Mouse (Mus musculus): ENCODE results near the gene 4930556J24Rik.

DNA sequence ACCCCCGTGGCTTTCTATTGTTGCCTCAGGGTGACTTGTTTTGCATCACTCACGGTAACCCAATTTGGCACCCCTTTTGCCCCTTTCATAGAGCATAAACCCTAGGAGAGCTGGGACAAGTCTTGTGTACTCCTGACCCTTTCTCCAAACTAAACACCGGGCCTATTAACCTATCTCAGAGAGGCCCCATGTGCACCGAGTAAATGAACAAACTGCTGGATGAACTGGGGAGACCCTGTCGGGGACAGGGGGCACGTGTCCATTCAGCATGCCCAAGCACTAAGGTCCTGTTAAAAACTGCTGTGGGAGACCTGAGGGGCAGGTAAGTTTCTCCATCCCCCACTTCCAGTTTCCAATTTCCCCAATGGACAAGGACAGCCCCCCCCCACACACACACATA, 45.6 kb downstream of the 4930556J24Rik start:
- no peak for TF ChIP-seq CTCF (IDR thresholded peaks at IDR 0.05; ENCODE audit: control insufficient read depth, insufficient read depth, insufficient read length)
- no peak for TF ChIP-seq USF1 (IDR thresholded peaks at IDR 0.05; ENCODE audit: low read depth)
- TF ChIP-seq CEBPB (IDR thresholded peaks at IDR 0.05; ENCODE audit: low read depth), result no peak
- TF ChIP-seq MYOG (IDR thresholded peaks at IDR 0.05; ENCODE audit: control insufficient read depth, extremely low read depth, insufficient read length), result no peak

Measured in C2C12 (cell line).